Mouse (Mus musculus) thymus, postnatal 25 days (tissue): ENCODE measurements around the gene Pla2r1.
A peak's percentile ranks its signal among the peaks of the same experiment; 100 is the strongest.

Source experiments
- DNase-seq: peaks from one replicate; pipeline ENCODE4 v3.0.0; 2022

Pla2r1 gene

GRCm38 (mm10) chr2:60500583-60501116 is 52.5 kb downstream of the Pla2r1 start:
- no peak for DNase-seq

DNA sequence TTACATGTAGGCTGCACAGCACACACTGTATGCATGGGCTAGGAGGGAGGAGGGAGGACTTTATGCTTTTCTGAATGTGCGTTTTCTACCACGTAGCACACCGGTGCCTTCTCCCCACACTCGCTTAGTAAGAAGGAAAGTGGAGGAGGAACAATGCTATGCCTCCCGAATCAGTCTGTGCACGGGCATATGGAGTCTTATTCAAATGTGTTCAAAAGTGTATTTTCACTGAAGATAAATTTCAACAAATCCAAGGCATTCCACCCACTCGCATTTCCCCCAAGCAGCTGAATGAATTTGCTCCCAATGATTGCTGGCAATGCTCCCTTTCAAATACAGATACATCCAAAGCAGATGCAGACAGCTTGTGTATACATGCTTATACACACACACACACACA is 73.2 kb downstream of the Pla2r1 start:
- no peak for DNase-seq

GRCm38 (mm10) chr2:60478778-60479177 is 74.3 kb downstream of the Pla2r1 start:
- DNase-seq = no peak

DNA sequence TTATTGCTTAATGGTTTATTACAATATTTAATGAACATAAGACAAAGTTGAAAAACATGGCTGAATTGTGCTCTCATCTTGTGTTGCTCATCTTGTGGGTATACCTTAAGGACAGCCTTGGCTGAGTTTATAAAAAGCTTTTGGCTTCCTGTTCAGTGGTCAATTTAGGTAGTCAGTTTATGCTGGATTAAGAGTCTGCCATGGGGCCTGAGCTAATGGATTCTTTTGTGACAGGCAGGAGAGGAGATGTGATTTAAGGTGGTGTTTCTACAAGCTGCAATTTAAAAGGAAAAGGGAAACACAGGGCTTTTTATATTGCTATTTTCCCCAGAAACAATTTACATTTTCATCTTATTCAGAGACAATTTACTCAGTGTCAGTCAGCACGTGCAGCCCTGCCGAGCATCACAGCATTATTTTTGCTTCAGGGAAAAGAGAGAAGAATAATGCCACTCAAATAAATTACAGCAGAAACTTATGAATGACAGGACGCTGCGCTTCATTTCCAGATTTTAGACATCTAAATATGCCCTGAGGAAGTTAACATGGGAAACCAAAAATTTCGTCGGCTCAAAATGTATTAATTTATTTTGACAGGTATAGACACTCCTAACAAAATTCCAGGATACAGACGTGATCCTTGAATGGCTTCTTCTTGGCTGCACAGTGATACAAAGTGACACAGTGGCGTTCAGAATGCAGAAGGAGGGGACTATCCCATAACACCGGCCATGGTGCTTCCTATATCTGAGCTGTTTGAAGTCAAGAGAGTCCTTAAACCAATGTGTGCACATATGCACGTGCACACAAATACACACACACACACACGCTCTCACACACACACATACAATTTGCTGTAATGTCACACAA is 84.0 kb downstream of the Pla2r1 start:
- DNase-seq = no peak

DNA sequence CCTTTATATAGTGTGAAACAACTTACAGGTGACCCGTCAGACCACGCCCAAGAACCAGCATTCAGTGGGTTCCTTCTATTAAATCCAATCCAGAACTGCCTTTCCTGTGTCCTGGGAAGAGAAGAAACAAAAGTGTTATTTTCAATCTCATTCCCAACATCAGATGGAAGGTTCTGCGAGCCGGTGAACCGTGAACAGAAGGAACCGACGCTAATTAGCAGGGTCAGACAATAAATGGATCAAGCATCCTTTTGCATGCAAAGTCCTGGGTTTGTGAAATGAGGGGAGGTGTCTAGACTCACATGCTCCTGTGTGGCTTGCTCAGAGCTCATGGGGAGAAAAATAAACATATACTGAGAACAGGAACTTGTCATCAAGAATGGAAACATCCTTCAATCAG is 100.7 kb downstream of the Pla2r1 start:
- no peak for DNase-seq

DNA sequence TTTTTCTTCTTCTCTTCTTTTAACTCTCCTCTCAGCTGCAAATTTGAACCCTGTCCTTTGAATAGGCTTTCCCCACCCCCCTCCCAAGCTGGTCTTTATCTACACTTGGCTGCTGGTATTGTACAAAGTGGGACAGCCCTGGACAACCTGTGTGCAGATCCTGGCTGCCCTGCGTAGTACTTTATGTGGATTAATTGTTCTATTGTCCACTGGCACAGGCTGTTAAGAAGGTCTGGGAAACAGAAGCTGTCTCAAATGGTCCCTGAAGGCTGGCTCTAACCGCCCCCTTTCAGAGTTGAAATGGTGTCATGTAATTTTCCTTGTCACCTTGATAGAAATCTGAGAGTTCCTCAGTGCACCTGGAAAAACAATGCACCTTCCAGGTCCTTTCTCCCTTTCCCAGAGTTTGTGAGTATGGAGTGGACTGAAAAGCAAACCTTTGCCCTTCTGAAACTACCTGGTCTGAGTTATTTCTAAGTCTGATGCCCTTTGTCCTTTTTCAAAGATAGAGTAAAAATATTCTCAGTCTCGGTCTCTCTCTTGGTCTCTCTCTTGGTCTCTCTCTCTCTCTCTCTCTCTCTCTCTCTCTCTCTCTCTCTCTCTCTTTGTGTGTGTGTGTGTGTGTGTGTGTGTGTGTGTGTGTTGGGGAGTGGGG is 101.9 kb downstream of the Pla2r1 start:
- DNase-seq = no peak

GRCm38 (mm10) chr2:60449732-60450131 is 103.4 kb downstream of the Pla2r1 start:
- peak; percentile 17 for DNase-seq

GRCm38 (mm10) chr2:60444711-60445509 is 108.2 kb downstream of the Pla2r1 start:
- no peak for DNase-seq

DNA sequence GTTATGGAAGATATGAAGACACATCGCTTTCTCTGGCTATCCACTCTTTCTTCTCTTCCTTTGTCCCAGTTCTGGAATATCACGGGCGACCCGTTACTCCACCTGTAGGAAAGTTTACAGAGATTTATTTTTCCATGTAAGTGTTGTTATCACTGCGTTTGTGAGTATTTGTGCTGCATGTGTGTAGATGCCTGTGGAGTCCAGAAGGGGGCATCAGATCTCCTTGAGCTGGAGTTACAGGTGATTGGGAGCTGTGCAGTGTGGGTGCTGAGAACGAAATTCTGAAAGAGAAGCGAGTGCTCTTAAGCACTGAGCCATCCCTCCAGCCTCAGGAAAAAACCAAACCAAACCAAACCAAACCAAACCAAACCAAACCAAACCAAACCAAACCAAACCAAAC is 109.8 kb downstream of the Pla2r1 start:
- DNase-seq = no peak

- DNase-seq = no peak
Measured at GRCm38 (mm10) chr2:60441875-60442274, 111.2 kb downstream of the Pla2r1 start.

GRCm38 (mm10) chr2:60436802-60437201 is 116.3 kb downstream of the Pla2r1 start:
- no peak for DNase-seq

DNA sequence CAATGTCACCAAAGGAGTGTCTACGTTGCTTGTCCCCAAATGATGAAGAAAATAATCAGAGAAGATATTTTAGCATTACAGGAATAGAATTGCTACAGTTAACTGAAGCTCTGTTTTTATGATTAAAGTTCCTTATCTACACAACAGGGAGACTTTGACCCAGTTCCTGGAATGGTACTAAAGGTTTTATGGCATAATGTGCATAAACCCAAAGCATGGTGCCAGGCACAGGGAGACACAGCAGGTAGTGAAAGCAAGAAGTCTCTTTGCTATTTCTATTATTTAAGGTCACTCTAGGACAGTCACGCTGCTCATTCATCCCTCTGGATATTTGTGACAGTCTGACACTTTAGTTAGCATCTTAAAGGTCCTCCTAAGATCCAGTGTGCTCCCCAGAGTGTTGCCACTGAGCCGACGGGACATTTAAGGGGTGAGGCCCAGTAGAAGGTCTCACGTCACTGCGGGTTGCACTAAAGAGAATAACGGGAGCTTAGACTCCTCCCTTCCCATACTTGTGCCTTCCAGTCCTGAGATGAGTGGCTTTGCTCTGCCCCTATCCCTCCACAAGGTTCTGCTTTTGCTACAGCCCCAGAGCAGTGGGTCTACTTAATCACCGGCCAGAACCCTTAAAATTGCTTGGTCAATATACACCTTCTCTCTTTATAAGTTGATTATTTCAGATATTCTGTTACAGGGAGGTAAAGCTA is 122.6 kb downstream of the Pla2r1 start:
- no peak for DNase-seq

- DNase-seq = peak; percentile 81
Measured at GRCm38 (mm10) chr2:60418075-60418474, 135.0 kb downstream of the Pla2r1 start.

- no peak for DNase-seq
Measured at GRCm38 (mm10) chr2:60414334-60414733, 138.8 kb downstream of the Pla2r1 start.

GRCm38 (mm10) chr2:60413006-60413650 is 140.0 kb downstream of the Pla2r1 start:
- no peak for DNase-seq

DNA sequence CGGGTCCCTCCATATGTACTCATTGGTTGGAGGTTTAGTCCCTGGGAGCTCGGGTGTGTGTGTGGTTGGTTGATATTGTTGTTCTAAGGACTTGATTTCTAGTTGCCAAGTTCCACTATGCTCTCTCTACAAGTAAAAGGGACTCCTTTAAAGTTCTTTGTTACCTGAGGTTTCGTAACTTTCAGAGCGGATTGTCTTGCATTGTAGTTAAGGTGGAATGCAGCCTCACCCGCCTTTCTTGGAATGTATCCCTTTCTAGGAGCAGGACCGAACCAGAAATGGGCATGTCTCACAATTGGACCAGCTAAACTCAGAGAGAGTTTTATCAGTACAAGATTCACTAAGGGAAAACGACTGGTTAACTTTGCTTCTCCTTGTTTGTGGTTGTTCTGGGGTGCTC is 141.9 kb downstream of the Pla2r1 start:
- no peak for DNase-seq

DNA sequence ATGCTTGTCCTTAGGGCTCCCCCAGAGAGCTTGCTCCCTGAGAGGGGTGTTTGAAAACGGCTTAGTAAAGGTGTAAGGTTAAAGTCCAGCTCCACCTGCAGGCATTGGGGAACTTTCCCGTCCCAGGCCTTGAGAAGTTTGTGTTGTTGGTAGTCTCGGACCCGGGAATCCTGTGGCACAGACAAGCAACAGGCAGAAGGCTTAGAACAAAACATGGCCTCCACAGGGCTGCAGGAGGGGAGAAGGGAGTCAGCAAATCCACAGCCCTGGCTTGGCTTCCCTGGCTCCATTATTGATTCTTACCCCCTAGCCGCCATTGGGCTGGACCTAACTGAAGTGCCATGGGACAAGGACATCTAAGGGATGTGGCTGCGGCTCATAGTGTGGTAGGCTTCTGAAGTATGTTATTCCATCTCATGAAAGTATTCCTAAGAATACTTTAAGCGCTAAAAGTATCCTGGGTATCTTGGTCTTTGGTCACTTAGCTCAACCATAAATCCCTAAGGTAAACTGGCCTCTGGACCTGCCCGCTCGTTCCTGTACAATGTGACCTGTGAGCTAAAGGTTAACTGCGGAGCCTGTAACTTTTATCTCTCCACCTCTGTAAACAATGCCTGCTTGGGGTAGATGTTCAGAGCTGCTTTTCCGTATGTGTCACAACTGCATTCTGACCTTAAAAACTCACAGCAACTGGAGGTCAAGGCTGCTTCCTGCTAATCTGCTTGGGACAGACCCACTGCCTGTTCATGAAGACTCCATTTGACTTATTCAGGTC is 142.9 kb downstream of the Pla2r1 start:
- no peak for DNase-seq

GRCm38 (mm10) chr2:60409194-60409593 is 143.9 kb downstream of the Pla2r1 start:
- DNase-seq = no peak

- DNase-seq = no peak
Measured at GRCm38 (mm10) chr2:60407387-60407786, 145.7 kb downstream of the Pla2r1 start.

DNA sequence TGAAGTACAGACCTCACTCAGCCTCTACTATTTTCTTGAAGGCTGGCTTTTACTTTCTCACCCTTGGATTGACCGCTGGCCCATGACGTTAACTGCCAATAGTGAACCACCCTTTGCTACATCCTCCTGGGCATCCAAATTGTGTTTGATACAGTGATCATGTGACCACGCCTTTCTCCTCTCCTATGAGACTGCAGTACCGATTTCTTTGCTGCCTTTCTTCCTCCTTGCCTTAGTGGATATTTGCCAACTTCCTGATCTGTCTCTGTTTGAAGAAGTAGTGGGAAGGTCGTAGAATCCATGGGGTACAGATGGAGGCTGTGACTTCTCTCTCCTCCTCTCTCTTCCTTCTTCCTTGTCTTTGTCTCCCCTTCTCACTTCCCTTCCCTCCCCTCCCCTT is 147.7 kb downstream of the Pla2r1 start:
- DNase-seq = no peak

GRCm38 (mm10) chr2:60404763-60405162 is 148.3 kb downstream of the Pla2r1 start:
- no peak for DNase-seq
